Mouse (Mus musculus) forebrain, embryonic 11.5 days (tissue): ENCODE measurements at regions not wholly inside any gene's neighbourhood (a gene's known extent, or its start where the extent isn't known, plus 50 kb on each side); places are given as distances from the start of the nearest gene placed in this dataset.

Experiments
- ATAC-seq: fragments of 200-750 bp; cut with Nextera tagmentation; replicated peaks from 2 replicates; pipeline ENCODE4 v1.8.0; 2017; ENCODE audit warnings: moderate TSS enrichment; ENCODE audit not compliant: low FRiP score
- DNase-seq: peaks from one replicate; pipeline ENCODE4 v3.0.0-alpha.2; 2017; ENCODE audit warnings: low spot score
- H3K27ac ChIP-seq: fragments of 300-500 bp; sonication (generic); 2 replicates; pipeline ENCODE4 v1.5.1; 2014; ENCODE audit warnings: low read depth, low read length
- H3K27me3 ChIP-seq: fragments of 300-500 bp; sonication (generic); 2 replicates; pipeline ENCODE4 v1.6.1; 2014; ENCODE audit warnings: mild to moderate bottlenecking, low read length, mixed read lengths; ENCODE audit not compliant: control insufficient read depth, insufficient read depth
- H3K36me3 ChIP-seq: fragments of 300-500 bp; sonication (generic); 2 replicates; pipeline ENCODE4 v1.6.1; 2014; ENCODE audit warnings: mild to moderate bottlenecking, low read length, moderate library complexity, mixed read lengths; ENCODE audit not compliant: control insufficient read depth, insufficient read depth
- H3K4me1 ChIP-seq: fragments of 300-500 bp; sonication (generic); replicated peaks from 2 replicates; pipeline ENCODE4 v1.6.1; 2014; ENCODE audit warnings: low read length, mixed read lengths; ENCODE audit not compliant: control insufficient read depth, insufficient read depth
- H3K4me2 ChIP-seq: fragments of 300-500 bp; sonication (generic); 2 replicates; pipeline ENCODE4 v1.6.1; 2014; ENCODE audit warnings: low read depth, mild to moderate bottlenecking, low read length, moderate library complexity, mixed read lengths; ENCODE audit not compliant: severe bottlenecking
- H3K4me3 ChIP-seq: fragments of 300-500 bp; sonication (generic); 2 replicates; pipeline ENCODE4 v1.5.1; 2014; ENCODE audit warnings: low read depth, low read length
- H3K9ac ChIP-seq: fragments of 300-500 bp; sonication (generic); 2 replicates; pipeline ENCODE4 v1.6.1; 2014; ENCODE audit warnings: low read length
- H3K9me3 ChIP-seq: fragments of 300-500 bp; sonication (generic); 2 replicates; pipeline ENCODE4 v1.6.1; 2016; ENCODE audit warnings: low read length, mixed read lengths; ENCODE audit not compliant: control insufficient read depth
- WGBS: fragments of 180-500 bp; shearing (Covaris S2); extraction: QIAGEN DNeasy Blood & Tissue Kit; methylation state at CpG from one replicate; pipeline ENCODE4 v1.1.7; 2014; 5-methylcytosine and 5-hydroxymethylcytosine counted together

DNA sequence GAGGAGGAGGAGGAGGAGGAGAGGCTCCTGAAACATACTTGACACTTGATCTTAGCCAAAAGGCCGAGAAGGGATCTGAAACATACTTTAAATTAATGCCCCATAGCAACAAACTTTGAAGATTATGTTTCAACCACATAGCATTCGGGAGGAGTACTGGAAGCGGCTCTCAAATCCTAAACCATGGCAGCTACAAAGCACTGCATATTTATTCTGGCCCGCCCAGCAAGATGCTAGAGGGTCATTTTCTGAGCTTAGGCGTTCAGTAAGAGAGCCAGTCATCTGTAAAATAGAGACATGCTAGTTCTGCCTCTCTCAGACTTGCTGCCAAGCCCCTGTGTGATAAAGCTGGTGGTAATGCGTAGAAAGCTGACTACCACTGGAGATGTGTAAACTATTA lies 2156.0 kb upstream of the Lrrc6 start:
- Histone ChIP-seq H3K4me2 (no peak overlapping the region), H3K4me3 (no peak overlapping the region), H3K9me3 (no peaks in the 10 kb centered on the region), H3K36me3 (no peaks in the 10 kb centered on the region), H3K4me1 (no peaks in the 10 kb centered on the region), H3K27me3 (no peaks in the 10 kb centered on the region), H3K9ac (no peak overlapping the region), H3K27ac (no peak overlapping the region)
- 70% methylated on average over 6 of the region's 6 CpGs for WGBS
- DNase-seq: no peak
- no peak for ATAC-seq

DNA sequence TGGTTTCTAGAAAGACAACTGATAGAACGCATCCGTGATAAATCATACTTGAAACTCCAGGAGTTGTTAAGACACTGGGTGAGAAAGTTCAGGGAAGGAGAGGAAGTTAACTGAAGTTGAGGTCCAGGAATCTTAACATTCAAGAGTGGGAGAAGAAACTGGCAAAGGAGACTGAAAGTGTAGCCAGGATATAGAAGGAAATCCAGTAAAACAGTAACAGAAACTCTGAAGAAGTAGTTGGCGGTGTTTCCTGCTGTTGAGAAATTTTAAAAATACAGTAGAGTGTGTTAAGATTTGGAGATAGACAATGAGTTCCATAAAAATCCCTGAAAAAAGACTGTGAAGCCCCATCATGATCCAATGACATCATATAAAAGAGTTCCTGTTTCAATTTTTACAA lies 2154.3 kb upstream of the Lrrc6 start:
- Histone ChIP-seq H3K36me3 (no peaks in the 10 kb centered on the region), H3K4me1 (no peaks in the 10 kb centered on the region), H3K9ac (no peak overlapping the region), H3K4me2 (no peak overlapping the region), H3K9me3 (no peaks in the 10 kb centered on the region), H3K27me3 (no peaks in the 10 kb centered on the region), H3K27ac (no peak overlapping the region), H3K4me3 (no peak overlapping the region)
- ATAC-seq (no peak), DNase-seq (no peak)
- WGBS: 94% methylated on average over 3 of the region's 3 CpGs

DNA sequence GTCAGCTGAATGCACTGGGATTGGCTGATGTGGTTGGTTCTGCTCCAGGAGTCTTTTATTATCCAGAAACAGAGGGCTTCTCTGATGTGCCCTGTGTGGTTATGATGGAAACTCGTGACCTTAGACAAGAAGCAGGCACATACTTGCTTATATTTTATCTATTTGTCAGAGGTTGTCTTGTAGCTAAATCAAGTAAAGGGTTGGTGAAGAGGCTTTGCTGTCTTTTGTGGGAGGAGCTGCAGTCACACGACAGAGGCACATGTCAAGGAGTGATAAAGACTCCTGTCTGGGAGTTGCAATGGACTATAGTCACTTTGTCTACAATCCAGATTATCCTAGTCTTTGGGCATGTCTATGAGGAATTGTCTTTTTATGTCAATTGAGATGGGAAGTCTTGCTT lies 2149.9 kb upstream of the Lrrc6 start:
- Histone ChIP-seq H3K27ac (no peak overlapping the region), H3K4me1 (no peaks in the 10 kb centered on the region), H3K9me3 (no peaks in the 10 kb centered on the region), H3K27me3 (no peaks in the 10 kb centered on the region), H3K36me3 (no peaks in the 10 kb centered on the region), H3K4me3 (no peak overlapping the region), H3K4me2 (no peak overlapping the region), H3K9ac (no peak overlapping the region)
- DNase-seq: no peak
- no peak for ATAC-seq
- WGBS: 77% methylated on average over 2 of the region's 2 CpGs

DNA sequence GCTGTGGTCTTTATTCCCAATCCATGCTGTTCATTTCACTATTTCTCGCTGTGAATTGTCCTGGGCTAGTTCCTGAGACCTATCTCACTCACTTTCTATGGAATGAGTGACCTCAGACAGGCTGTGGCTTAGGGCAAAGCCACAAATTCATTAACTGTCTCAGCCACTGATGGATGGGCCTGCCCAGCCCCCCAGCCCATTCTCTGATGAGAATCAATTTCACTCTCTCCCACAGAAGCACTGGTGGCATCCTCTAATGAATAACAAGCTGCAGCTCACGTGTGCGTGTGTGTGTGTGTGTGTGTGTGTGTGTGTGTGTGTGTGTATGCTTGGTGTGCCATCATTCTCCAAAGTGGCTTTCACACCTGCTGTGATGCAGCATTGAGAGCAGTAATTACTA lies 2149.3 kb upstream of the Lrrc6 start:
- no peaks in the 10 kb centered on the region for H3K9me3 ChIP-seq
- WGBS: 60% methylated on average over 3 of the region's 3 CpGs
- H3K36me3 ChIP-seq: no peaks in the 10 kb centered on the region
- DNase-seq: no peak
- no peaks in the 10 kb centered on the region for H3K4me1 ChIP-seq
- H3K27me3 ChIP-seq: no peaks in the 10 kb centered on the region
- no peak overlapping the region for H3K27ac ChIP-seq
- ATAC-seq: peak; percentile 55
- no peak overlapping the region for H3K4me2 ChIP-seq
- no peak overlapping the region for H3K9ac ChIP-seq
- no peak overlapping the region for H3K4me3 ChIP-seq

DNA sequence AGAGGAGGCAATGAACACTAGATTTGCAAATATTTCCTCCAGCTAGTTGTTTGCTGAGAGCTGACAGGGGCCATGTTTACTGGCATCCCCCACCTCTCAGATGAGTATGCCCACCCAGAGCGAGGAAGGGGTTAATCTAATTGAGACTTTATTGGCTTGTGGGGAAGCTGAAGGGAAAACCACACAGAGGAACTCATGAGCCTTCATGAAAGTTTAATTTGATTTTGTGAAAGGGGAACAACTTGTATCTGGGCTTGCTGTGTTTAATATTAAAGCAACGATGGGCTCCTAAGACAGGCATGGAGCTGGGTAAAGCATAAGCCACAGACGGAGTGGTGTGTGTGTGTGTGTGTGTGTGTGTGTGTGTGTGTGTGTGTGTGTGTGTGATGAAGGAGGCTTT lies 2146.2 kb upstream of the Lrrc6 start:
- no peak for DNase-seq
- WGBS: 85% methylated on average over 3 of the region's 3 CpGs
- no peaks in the 10 kb centered on the region for H3K9me3 ChIP-seq
- no peak for ATAC-seq
- H3K9ac ChIP-seq: no peak overlapping the region
- H3K27me3 ChIP-seq: no peaks in the 10 kb centered on the region
- H3K36me3 ChIP-seq: no peaks in the 10 kb centered on the region
- no peaks in the 10 kb centered on the region for H3K4me1 ChIP-seq
- no peak overlapping the region for H3K4me3 ChIP-seq
- H3K27ac ChIP-seq: no peak overlapping the region
- H3K4me2 ChIP-seq: no peak overlapping the region

DNA sequence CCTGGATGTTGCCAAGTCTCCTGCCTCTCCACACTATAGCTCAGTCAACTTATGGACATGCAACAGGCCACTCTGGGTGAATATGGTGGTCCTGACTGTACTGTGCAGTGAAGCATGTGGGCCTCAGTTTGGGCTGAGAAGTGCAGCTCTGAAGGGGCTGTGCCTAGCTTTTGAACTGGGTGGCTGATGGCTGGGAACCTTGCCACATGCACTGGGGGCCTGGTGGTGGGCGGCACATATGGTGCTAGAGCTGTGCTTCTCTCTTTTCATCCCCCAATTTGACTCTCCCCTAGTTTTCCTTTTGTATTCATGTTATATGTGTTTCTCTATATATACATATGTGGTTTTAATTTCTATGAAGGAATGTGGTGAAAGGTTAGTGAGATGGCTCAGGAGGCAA lies 2144.2 kb upstream of the Lrrc6 start:
- ATAC-seq: no peak
- no peak overlapping the region for H3K9ac ChIP-seq
- no peak overlapping the region for H3K4me3 ChIP-seq
- H3K4me2 ChIP-seq: no peak overlapping the region
- H3K27ac ChIP-seq: no peak overlapping the region
- no peak for DNase-seq
- 94% methylated on average over 1 of the region's 1 CpGs for WGBS
- no peaks in the 10 kb centered on the region for H3K4me1 ChIP-seq
- no peaks in the 10 kb centered on the region for H3K9me3 ChIP-seq
- no peaks in the 10 kb centered on the region for H3K27me3 ChIP-seq
- H3K36me3 ChIP-seq: no peaks in the 10 kb centered on the region

DNA sequence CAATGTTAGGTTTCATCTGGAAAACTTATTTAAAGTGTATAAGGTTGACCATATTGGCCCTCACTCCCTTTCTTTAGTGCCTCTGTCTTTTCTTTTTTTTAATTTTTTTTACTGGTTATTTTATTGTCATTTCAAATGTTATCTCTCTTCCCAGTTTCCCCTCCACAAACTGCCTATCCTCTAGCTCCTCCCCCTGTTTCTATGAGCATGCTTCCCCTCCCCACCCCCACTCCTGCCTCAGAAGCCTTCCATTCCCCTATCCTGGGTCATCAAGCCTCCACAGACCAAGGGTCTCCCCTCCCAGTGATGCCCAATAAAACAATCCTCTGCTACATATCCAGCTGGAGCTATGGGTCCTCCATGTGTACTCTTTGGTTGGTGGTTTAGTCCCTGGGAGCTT lies 2134.9 kb upstream of the Lrrc6 start:
- H3K4me3 ChIP-seq: no peak overlapping the region
- H3K9ac ChIP-seq: no peak overlapping the region
- H3K27me3 ChIP-seq: no peaks in the 10 kb centered on the region
- ATAC-seq (no peak), DNase-seq (no peak)
- no peaks in the 10 kb centered on the region for H3K4me1 ChIP-seq
- H3K36me3 ChIP-seq: no peaks in the 10 kb centered on the region
- H3K9me3 ChIP-seq: no peaks in the 10 kb centered on the region
- H3K4me2 ChIP-seq: no peak overlapping the region
- no peak overlapping the region for H3K27ac ChIP-seq

DNA sequence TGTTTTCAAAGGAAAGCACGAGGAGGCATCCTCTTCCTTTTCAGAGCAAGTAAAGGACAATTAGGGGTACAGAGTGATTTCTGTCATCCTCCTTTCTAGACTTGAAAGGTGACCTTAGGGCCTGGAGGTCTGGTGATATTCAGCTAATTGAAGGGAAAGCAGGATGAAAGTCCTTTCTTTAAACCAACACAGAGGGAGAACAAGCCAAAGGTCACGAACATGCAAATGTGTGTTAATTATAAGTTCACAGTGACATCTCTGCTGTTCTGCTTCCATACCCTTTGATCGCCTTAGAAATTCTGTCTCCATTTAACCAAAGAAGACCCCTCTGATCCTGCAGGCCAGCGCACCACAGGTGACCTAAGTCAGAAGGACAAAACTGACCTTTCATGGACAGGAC lies 2126.3 kb upstream of the Lrrc6 start:
- H3K27ac ChIP-seq: no peak overlapping the region
- H3K4me1 ChIP-seq: no peaks in the 10 kb centered on the region
- ATAC-seq: no peak
- no peak overlapping the region for H3K4me3 ChIP-seq
- no peaks in the 10 kb centered on the region for H3K36me3 ChIP-seq
- no peak overlapping the region for H3K9ac ChIP-seq
- H3K4me2 ChIP-seq: no peak overlapping the region
- no peak for DNase-seq
- WGBS: 72% methylated on average over 4 of the region's 4 CpGs
- no peaks in the 10 kb centered on the region for H3K27me3 ChIP-seq
- H3K9me3 ChIP-seq: no peaks in the 10 kb centered on the region

DNA sequence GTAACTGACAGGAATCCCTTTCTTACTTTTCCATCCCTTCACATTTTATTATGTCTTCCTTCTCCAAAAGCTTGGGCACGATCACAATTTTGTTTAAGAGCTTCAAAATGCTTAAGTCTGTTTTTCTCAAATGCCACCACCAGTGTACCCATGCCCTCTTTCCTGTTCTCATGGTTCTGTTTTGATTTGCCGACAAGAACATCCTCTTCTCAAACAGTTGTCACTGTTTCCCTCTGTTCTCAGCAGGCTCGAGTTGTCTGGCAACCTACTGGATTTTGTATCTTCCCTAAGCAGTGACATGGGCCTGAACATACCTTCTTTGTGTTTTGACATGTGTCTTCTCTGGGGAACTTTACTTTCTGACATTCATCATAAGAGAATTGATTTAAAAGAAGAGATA lies 2124.1 kb upstream of the Lrrc6 start:
- no peaks in the 10 kb centered on the region for H3K36me3 ChIP-seq
- no peaks in the 10 kb centered on the region for H3K9me3 ChIP-seq
- WGBS: 86% methylated on average over 3 of the region's 3 CpGs
- no peaks in the 10 kb centered on the region for H3K27me3 ChIP-seq
- no peak for ATAC-seq
- no peak overlapping the region for H3K27ac ChIP-seq
- no peak overlapping the region for H3K9ac ChIP-seq
- H3K4me1 ChIP-seq: no peaks in the 10 kb centered on the region
- no peak overlapping the region for H3K4me2 ChIP-seq
- DNase-seq: no peak
- no peak overlapping the region for H3K4me3 ChIP-seq
